Mouse (Mus musculus) left cerebral cortex, adult 9 months (tissue): ENCODE results near the gene Smoc1.

ENCODE experiments used
- DNase-seq, 2 experiments: peaks; one replicate each; pipeline ENCODE4 v3.0.0; 2022; ENCODE audit warnings: low spot score in 2 of 2

Smoc1 gene

DNA sequence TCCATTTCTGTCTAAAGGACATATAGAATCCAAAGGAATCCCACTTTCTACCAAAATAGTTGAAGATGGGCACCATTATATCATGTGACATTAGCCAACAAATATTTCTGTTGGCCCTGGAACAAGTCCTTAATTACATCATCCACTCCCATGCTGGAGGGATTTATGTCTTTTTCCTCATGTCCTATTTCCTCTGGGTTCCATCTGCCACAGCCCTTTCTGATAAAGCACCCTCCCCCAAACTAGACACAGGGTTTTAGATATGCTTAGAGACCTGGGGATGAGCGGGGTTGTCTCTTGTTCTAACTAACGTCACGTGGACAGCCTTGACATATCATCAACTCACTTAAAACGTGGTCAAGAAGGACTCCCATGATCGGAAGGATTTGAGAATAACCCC lies 102.1 kb downstream of the Smoc1 start:
- no peak for DNase-seq

GRCm38 (mm10) chr12:81130692-81131091 lies 104.1 kb downstream of the Smoc1 start:
- DNase-seq: no peak

DNA sequence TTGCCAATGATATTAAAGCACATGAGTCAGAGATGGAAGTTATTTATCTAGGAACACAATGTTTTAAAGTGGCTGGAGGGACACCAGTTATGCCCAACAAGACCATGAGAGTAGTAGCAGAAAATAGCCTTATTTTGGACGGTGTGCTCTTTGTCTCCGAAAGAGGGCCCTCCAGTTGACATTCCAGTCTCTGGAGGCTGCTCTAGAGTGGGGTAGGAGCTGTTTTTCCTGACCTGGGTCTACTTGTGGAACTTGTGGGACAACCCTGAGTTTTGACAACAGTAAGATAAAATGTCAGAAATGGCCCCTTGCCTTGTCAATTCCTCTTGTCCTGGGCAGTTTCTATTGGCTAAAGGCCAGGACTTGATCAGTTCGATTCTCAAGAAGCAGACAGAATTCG lies 104.5 kb downstream of the Smoc1 start:
- DNase-seq: no peak

- DNase-seq: no peak
Observed at GRCm38 (mm10) chr12:81133055-81133665, 106.6 kb downstream of the Smoc1 start.

GRCm38 (mm10) chr12:81138217-81138616 lies 111.6 kb downstream of the Smoc1 start:
- no peak for DNase-seq

DNA sequence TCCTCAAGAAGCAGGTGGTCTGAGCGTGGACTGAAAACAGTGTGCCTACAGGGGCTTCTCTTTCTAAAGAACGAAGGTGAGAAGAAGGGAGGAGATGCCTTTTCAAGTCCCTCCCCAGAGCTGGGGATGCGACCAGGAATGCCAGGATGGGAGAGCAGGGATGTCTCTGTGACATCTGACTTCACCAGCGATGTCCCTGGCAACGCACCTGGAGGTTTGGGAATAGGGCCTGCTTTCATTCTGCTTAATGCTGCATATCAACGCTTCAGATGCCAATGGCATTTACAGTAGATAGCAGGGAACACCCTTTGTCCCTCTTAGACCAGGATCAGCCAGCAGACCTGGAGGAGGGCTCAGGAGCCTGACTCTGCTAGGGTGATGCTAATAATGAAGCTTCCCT lies 112.9 kb downstream of the Smoc1 start:
- DNase-seq: no peak

GRCm38 (mm10) chr12:81140594-81141328 lies 114.2 kb downstream of the Smoc1 start:
- peak; percentile 10 to 36 for DNase-seq

- DNase-seq: no peak
Observed at GRCm38 (mm10) chr12:81141329-81141711, 114.7 kb downstream of the Smoc1 start.

DNA sequence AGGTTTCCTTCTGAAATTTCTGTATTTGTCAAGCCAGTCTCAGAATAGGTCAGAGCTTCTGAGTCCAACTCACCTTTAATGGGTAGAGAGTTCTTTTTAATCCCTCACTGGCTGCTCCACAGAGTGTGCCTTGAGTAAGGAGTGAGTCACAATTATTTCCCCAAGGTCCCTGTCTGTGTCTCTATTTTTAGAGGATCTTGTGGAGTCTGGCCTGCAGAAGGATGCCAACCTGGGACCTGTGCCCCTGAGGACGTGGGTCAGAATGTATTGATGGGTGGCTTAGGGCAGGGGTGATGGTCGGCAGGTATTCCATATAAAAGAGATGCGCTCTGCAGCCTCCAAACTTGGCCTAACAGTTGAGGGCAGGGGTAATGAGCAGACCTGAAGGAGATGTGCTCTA lies 115.6 kb downstream of the Smoc1 start:
- DNase-seq: no peak

DNA sequence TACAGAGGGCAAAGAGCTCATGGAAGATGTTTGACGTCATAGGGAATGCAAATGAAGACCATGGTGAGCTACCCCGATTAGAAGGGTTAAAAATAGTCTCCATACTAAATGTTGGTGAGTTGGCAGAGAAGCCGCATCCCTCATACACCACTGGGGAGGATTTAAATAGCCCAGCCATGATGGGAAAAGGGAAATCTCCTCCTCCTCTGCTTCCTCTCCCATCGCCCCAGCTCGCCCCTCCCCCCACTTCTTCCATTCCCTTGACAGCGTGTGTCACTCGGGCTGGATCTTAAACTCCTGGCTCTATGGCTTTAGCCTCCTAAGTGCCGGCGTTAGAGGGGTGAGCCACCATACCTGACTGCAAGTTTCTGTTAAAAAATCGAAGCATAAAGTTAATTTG lies 117.6 kb downstream of the Smoc1 start:
- DNase-seq: no peak

DNA sequence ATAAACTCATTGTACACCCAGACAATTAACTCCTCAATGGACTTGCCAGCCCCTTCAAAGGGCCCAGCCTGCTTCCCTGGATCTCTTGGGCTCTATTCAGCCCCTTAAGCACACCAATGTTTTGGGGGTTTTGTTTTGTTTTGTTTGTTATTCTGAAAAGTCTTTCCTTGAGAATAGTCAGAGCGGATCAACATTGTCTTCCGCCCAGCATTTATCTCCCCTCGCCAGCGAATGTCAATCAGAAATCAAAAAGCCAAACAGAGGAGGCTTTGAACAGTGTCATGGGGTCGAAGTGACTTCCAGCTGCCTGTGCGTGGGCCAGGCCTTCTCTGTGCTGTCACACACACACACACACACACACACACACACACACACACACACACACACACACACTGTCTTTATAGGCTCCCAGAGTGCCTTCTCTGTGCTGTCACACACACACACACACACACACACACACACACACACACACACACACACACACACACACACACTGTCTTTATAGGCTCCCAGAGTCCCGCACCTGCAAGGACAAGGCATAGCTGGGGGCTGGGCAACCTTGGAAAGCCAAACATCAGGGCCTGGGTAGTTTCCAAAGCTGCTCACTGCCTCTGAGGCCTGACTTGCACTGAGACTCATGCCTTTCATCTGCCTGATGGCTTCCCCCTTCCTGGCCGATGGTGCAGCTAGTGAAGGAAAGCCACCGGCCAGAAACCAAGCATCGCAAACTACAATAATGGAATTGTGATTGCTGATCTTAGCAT lies 120.0 kb downstream of the Smoc1 start:
- no peak for DNase-seq

GRCm38 (mm10) chr12:81147956-81148355 lies 121.3 kb downstream of the Smoc1 start:
- DNase-seq: no peak

GRCm38 (mm10) chr12:81150917-81151316 lies 124.3 kb downstream of the Smoc1 start:
- no peak for DNase-seq

DNA sequence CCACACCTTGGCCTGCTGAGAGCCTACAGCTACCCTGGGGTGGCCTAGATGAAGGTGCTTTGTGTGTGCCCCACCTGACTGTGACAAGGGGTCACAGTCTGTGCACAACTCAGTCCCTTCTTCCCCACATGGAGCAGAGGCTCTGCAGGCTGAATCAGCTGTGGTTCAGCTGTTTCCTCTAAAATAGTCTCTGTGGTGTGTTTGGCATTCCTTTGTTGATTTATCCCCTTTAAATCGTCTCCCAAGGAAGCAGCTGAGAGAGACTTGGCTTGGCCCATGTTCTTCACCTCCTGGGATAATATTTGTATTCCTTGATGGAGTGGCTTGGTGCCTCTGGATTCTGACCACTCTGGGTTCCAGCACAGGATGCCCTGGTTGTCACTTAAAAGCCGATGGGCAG lies 125.5 kb downstream of the Smoc1 start:
- DNase-seq: no peak

GRCm38 (mm10) chr12:81155675-81156074 lies 129.1 kb downstream of the Smoc1 start:
- DNase-seq: no peak

GRCm38 (mm10) chr12:81156841-81157240 lies 130.2 kb downstream of the Smoc1 start:
- no peak for DNase-seq

- no peak for DNase-seq
Observed at GRCm38 (mm10) chr12:81159947-81160346, 133.3 kb downstream of the Smoc1 start.

GRCm38 (mm10) chr12:81160425-81160824 lies 133.8 kb downstream of the Smoc1 start:
- DNase-seq: no peak

GRCm38 (mm10) chr12:81160831-81161230 lies 134.2 kb downstream of the Smoc1 start:
- peak in 1 of 2 experiments; percentile 34 for DNase-seq

DNA sequence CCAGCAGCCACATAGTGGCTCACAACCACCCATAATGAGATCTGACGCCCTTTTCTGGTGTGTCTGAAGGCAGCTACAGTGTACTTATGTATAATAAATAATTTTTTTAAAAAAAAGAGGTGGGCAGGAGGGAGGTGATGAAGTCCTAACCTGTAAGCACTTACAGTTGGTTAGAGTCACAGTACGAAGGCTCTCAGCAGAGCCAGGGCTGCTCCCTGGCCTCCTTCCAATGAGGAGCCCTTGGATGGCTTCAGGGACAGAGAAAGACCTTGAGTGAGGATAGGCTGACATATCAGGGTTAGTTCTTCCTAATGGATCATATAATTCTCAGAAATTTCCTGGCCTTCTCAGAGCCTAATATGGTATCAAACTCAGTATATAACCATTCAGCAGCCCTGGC lies 134.7 kb downstream of the Smoc1 start:
- no peak for DNase-seq

DNA sequence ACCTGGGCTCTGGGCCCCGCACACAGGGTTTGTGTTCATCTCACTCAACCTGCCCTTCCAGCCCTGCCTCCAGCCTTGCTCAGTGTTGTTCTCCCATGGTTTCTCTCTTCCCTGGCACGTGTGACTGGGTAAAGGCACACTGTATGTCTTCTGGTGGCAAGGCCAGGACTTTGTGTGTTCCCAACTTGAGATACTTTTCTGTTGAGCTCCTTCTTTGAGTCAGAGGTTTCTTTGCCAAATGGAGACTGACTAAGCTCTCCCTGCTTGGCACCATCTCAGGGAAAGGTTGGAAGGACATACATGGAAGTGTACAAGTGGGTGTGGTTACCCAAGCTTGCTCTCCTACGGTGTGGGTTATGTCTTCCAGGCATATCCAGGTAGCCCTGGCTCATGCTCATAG lies 136.5 kb downstream of the Smoc1 start:
- no peak for DNase-seq

GRCm38 (mm10) chr12:81163566-81163965 lies 137.0 kb downstream of the Smoc1 start:
- no peak for DNase-seq

GRCm38 (mm10) chr12:81166092-81166491 lies 139.5 kb downstream of the Smoc1 start:
- DNase-seq: no peak
